Mouse (Mus musculus) brain, embryonic 14.5 days (tissue): ENCODE measurements at regions not wholly inside any gene's neighbourhood (a gene's known extent, or its start where the extent isn't known, plus 50 kb on each side); places are given as distances from the start of the nearest gene placed in this dataset.

ENCODE experiments used
- CTCF ChIP-seq: fragments of 200-500 bp; IDR thresholded peaks from 2 replicates; pipeline ENCODE4 v1.5.1; 2012; ENCODE audit warnings: inconsistent platforms, mild to moderate bottlenecking, moderate library complexity, borderline replicate concordance; ENCODE audit not compliant: insufficient read depth, insufficient read length; ENCODE audit errors: extremely low read depth
- POLR2A ChIP-seq: fragments of 200-500 bp; IDR thresholded peaks from 2 replicates; pipeline ENCODE4 v1.6.1; 2012; ENCODE audit warnings: mild to moderate bottlenecking, inconsistent platforms, borderline replicate concordance; ENCODE audit not compliant: poor library complexity, insufficient read depth, insufficient read length, severe bottlenecking; ENCODE audit errors: extremely low read depth

DNA sequence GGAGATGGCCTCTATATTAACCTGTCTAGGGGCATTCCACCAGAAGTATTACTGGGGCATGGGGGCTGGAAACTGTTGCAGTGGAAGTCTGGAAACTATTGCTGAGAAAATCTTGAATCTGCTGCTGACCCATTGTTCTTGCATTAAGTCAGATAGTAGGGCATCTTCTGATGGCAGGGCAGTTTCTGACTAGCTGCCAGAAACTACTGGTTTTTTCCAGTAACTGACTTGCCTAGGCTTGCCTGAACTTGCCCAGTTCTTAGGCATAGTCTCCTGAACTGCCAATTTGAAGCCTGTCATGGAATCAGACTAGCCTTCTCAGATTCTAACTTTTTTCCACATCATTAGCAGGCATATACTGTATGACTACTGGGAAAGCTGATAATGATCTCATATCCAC, 97.3 kb upstream of the Trim24 start:
- TF ChIP-seq CTCF: no peak
- TF ChIP-seq POLR2A: no peak
